Mouse (Mus musculus) central nervous system, embryonic 18 days (tissue): Measurements from ENCODE around the gene Ephb6. TPM values are rescaled to one million over a fixed set of nuclear protein-coding genes. Genes with fewer than 3 reads are reported as not detected.

Experiments used
- polyA plus RNA-seq: library from polyadenylated mRNA; depleted of rRNA; stranded (reverse); fragments of >200 nt; gene quantifications from 2 replicates; pipeline ENCODE4 v1.2.3, GENCODE M21; 2012; rRNA removed

The Ephb6 gene
- polyA plus RNA-seq: 51.2 and 52.3 TPM in 2 replicates

GRCm38 (mm10) chr6:41605061-41605793 is at the start of gene Ephb6:
Gene Ephb6, plus strand, starts transcription at chr6:41605482.

GRCm38 (mm10) chr6:41636178-41636577 is 30.9 kb downstream of the Ephb6 start, which contains the start of gene Trpv6:
Gene Trpv6, minus strand, starts transcription at chr6:41636405.

Other genes starting within 250 kb of the Ephb6 start
- not detected in 2 replicates for gene Prss3, start 227.8 kb upstream of the Ephb6 start, polyA plus RNA-seq
- not detected in 2 replicates for gene Gm5771, start 213.1 kb upstream of the Ephb6 start, polyA plus RNA-seq
- not detected in 2 replicates for gene Gm10334, start 159.3 kb upstream of the Ephb6 start, polyA plus RNA-seq
- not detected in 2 replicates for gene Prss1, start 146.6 kb upstream of the Ephb6 start, polyA plus RNA-seq
- gene Prss2, start 83.7 kb upstream of the Ephb6 start, polyA plus RNA-seq: 0.13 TPM in 1 of 2 replicates, not detected in the other
- 0.08 and 0.12 TPM in 2 replicates for gene Trpv6, start 30.9 kb downstream of the Ephb6 start, polyA plus RNA-seq
- gene Trpv5, start 75.3 kb downstream of the Ephb6 start, polyA plus RNA-seq: not detected in 2 replicates
- not detected in 2 replicates for gene Llcfc1, start 78.9 kb downstream of the Ephb6 start, polyA plus RNA-seq
- 0.09 TPM in 1 of 2 replicates, not detected in the other for gene Kel, start 98.9 kb downstream of the Ephb6 start, polyA plus RNA-seq
- gene Olfr459, start 169.7 kb downstream of the Ephb6 start, polyA plus RNA-seq: not detected in 2 replicates
- gene Pip, start 242.1 kb downstream of the Ephb6 start, polyA plus RNA-seq: not detected in 2 replicates
- not detected in 2 replicates for gene Sval2, start 247.5 kb downstream of the Ephb6 start, polyA plus RNA-seq